Mouse (Mus musculus): Measurements from ENCODE around the gene Unk.

The Unk gene

GRCm38 (mm10) chr11:116063562-116063961 lies 33.4 kb downstream of the Unk start:
- no peak for DNase-seq (ENCODE audit: low spot score)

DNA sequence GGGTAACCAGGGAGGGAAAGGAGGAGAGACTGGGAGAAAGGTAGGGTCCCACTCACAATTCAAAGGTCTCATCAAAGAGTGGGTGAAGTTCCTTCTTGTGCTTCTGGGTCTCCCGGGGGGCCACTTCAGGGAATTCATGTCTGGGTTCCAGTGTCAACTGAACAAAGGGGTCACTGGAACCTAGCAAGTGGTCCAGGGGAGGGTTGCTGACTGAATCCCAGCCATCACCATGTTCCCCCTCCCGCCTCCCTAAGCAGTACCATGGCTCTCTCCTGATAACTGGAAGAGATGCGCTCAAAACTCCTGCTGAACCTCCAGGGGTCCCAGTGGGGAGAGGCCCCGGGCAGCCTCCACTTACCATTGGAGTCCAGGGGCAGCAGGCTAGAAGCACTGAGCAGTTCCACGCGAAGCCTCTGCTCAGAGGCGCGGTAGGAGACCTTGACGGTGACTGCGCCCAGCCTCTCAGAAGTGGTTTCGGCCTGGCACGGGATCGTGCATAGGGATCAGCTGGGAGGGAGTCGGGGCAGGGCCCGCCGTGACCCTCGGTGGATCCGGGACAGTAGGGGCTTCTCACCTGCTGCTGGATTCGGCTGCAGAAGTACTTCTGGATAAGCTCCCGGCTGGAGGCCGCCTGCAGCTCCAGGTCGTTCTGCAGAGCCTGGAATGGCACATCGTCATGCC lies 34.2 kb downstream of the Unk start:
- no peak for DNase-seq (ENCODE audit: low spot score)

GRCm38 (mm10) chr11:116065345-116065744 lies 35.2 kb downstream of the Unk start:
- DNase-seq (ENCODE audit: low spot score): no peak

- no peak for DNase-seq (ENCODE audit: low spot score)
These were observed 41.4 kb downstream of the Unk start for GRCm38 (mm10) chr11:116071510-116071909.

- DNase-seq (ENCODE audit: low spot score): no peak
These were observed 42.5 kb downstream of the Unk start for GRCm38 (mm10) chr11:116072608-116073007.

DNA sequence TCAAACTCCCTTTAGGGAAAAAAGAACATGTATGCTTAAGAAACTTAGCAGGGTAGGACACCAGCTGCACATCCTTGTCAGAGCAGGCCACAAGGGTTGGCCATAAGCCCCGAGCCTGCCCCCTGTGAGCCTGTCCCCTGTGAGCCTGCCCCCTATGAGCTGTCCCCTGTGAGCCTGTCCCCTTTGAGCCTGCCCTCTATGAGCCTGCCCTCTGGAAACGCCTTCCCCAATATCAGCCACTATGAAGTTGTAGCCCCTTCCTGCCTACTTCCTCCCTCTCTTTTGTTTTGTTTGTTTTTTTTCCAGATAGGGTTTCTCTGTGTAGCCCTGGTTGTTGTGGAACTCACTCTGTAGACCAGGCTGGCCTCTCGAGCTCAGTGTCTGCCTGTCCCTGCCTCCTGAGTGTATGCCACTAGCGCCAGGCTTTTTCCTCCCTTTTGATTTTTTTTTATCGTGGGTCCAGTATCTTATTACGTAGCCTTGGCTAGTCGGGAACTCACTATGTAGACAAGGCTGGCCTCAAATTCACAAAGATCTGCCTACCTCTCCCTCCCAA lies 44.4 kb downstream of the Unk start:
- no peak for DNase-seq (ENCODE audit: low spot score)

- DNase-seq (ENCODE audit: low spot score): no peak
These were observed 45.6 kb downstream of the Unk start for GRCm38 (mm10) chr11:116075539-116076265.

GRCm38 (mm10) chr11:116076266-116076540 lies 46.1 kb downstream of the Unk start:
- no peak for DNase-seq (ENCODE audit: low spot score)

- DNase-seq (ENCODE audit: low spot score): no peak
These were observed 46.7 kb downstream of the Unk start for GRCm38 (mm10) chr11:116076836-116077235.

GRCm38 (mm10) chr11:116077446-116078204 lies 47.5 kb downstream of the Unk start, which contains the start of gene Unc13d:
TSS of gene Unc13d (minus strand) at chr11:116077961.
- DNase-seq (ENCODE audit: low spot score): no peak

GRCm38 (mm10) chr11:116078221-116078620 lies 48.1 kb downstream of the Unk start:
- no peak for DNase-seq (ENCODE audit: low spot score)

- DNase-seq (ENCODE audit: low spot score): no peak
These were observed 48.7 kb downstream of the Unk start for GRCm38 (mm10) chr11:116078676-116079320.

GRCm38 (mm10) chr11:116079511-116079910 lies 49.4 kb downstream of the Unk start:
- no peak for DNase-seq (ENCODE audit: low spot score)

GRCm38 (mm10) chr11:116081081-116081480 lies 51.0 kb downstream of the Unk start:
- no peak for DNase-seq (ENCODE audit: low spot score)

DNA sequence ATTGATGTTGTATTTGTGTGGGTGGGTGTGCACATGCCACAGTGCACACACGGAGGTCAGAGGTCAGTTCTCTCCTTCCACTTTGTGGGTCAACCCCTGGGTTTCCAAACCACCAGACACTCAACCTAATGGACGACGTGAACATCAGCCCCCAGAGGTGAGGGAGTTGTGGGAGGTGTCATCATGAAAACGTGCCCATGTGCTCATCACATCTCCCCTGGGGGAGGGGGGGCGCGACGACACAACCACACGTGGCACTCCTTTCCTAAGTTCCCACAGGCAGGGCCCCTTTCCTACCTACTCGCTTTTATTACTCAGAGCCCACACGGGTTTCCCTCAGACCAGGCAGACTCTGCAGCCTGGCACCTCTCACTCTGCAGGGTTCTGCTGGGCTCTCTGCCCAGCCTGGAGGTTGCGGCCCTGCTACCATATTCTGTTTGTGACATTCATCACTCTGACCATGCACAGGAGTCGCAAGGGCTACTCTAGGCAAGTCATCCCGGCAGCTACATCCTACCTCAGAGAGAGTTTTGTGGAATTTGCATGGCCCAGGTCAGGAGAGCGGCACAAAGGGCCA lies 53.1 kb downstream of the Unk start:
- no peak for DNase-seq (ENCODE audit: low spot score)

DNA sequence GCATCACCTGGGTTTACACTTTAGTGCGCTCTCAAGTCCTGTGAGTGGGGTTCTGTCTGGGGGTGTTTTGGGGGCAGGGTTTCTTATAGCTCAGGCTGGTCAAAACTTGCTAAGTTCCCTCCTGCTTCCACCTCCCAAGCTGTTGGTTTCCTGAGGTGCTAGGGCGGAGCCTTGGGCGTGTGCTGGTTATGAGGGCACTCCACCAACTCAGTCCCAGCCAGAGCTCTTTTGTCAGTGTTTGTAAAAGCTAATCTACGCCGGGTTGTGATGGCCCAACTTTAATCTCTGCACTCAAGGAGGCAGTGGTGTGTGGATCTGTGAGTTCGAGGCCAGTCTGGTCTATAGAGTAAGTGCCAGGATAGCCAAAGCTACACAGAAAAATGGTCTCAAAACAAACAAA lies 54.0 kb downstream of the Unk start:
- DNase-seq (ENCODE audit: low spot score): no peak

GRCm38 (mm10) chr11:116086258-116087193 lies 56.4 kb downstream of the Unk start, which contains the start of gene Wbp2:
TSS of gene Wbp2 (minus strand) at chr11:116086995.
- DNase-seq (ENCODE audit: low spot score): peak; percentile 88

DNA sequence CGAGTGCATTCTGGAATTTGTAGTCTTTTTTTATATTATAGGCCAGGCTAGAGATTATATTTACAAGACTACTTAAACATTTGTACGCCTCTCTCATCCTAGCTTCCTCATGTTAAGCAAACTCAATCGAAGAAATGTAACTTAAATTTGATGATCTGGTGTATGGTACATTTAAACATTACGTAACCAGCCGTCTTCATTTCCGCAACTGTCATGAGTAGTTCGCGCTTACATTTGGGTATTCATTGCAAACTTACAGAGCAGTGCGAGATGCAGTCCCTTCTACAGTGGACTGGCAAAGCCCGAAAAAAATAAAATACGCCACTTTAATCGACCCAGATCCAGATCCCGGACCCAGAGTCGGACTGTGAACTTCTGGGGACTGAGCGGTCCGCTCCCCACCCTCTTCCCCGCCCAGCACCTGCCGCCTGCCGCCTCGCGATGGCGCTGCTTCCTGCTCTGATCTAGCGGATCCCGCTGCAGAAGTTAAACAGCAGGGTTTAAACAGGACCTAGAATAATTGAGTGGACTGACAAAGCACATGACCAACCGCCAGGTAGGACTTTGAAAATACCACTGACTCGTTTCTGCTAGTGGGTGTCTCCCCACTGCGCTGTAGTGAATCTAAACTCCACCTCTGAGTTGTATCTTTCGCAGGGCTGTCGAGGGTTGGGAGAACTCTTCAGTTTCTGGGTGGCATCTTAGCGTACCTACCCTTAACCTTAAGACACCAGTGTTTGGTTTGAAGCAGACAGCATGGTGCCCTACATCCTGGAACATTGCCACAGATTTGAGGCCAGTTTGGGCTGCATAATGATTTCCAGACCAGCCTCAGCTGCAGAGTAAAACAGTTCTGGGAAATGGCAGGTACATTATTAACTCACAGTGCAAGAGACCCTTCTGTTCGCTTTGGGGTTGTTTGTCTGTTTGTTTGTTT lies 57.3 kb downstream of the Unk start:
- DNase-seq (ENCODE audit: low spot score): no peak

GRCm38 (mm10) chr11:116088188-116088587 lies 58.1 kb downstream of the Unk start:
- no peak for DNase-seq (ENCODE audit: low spot score)

Data from urinary bladder, postnatal 10 days (tissue).